Mouse (Mus musculus): ENCODE data around the gene Atp5c1. TPM values are rescaled to one million over a fixed set of nuclear protein-coding genes. Genes with fewer than 3 reads are reported as not detected.

The Atp5c1 gene
- polyA plus RNA-seq, 1 experiment from 2014 or later = 661 TPM

Other genes with a start within 250 kb of the Atp5c1 start
- 2.8 and 3.0 TPM in 2 replicates for gene 4930412O13Rik, start 199.3 kb downstream of the Atp5c1 start, polyA plus RNA-seq (2015; fragmentation: Nextera tagmentation; extraction: Ambion mirVana)
- 4.9 and 6.2 TPM in 2 replicates for gene 9230102O04Rik, start 191.0 kb downstream of the Atp5c1 start, polyA plus RNA-seq (2015; fragmentation: Nextera tagmentation; extraction: Ambion mirVana)
- 98.5 and 108 TPM in 2 replicates for gene Gata3, start 190.5 kb downstream of the Atp5c1 start, polyA plus RNA-seq (2015; fragmentation: Nextera tagmentation; extraction: Ambion mirVana)
- 16.4 TPM in 2 replicates for gene Taf3, start 31.9 kb downstream of the Atp5c1 start, polyA plus RNA-seq (2015; fragmentation: Nextera tagmentation; extraction: Ambion mirVana)
- gene Kin, start 83 bp upstream of the Atp5c1 start, polyA plus RNA-seq (2015; fragmentation: Nextera tagmentation; extraction: Ambion mirVana) = 29.6 and 33.3 TPM in 2 replicates
- gene Itih2, start 50.9 kb upstream of the Atp5c1 start, polyA plus RNA-seq (2015; fragmentation: Nextera tagmentation; extraction: Ambion mirVana) = 2.3 and 4.4 TPM in 2 replicates
- 5.8 and 6.9 TPM in 2 replicates for gene Itih5, start 73.1 kb upstream of the Atp5c1 start, polyA plus RNA-seq (2015; fragmentation: Nextera tagmentation; extraction: Ambion mirVana)

Data from kidney, embryonic 15.5 days (tissue).